Mouse (Mus musculus): ENCODE data around the gene Olfr961. TPM values are rescaled to one million over a fixed set of nuclear protein-coding genes. Genes with fewer than 3 reads are reported as not detected.

The Olfr961 gene
- polyA plus RNA-seq, 1 experiment: not detected

- H3K9ac ChIP-seq (ENCODE audit: low read depth, poor library complexity, severe bottlenecking): no peak within 1 kb of the TSS
Observed at GRCm38 (mm10) chr9:39610355-39610754, 34.5 kb upstream of the Olfr961 start, which contains the start of gene Olfr148. Gene Olfr148 (plus strand): TSS chr9:39610655.

DNA sequence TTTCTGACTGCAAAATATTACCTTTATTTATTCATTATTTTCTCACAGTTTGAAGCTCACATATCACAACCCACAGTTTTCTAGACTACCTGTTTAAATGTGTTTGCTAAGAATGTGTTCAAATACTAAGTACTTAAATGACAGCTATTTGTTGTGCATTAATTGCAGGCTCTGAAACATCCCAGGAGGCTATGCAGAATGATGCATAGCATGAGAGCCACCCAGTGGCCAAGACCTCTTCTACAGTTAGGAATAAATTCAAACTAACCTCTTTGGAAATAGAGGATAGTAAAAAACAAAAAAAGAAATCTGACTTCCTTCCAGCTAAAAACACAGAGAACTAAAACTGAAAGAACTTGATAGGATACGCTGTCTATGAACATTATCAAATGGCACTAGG is 32.9 kb upstream of the Olfr961 start:
- Histone ChIP-seq H3K4me1 (ENCODE audit: control insufficient read depth, insufficient read depth, low read length) (no peaks in the 10 kb centered on the region), H3K9ac (ENCODE audit: low read depth, poor library complexity, severe bottlenecking) (no peak overlapping the region), H3K9me3 (replicated peaks; ENCODE audit: control insufficient read depth, insufficient read depth, low read length, poor library complexity, severe bottlenecking) (no peaks in the 10 kb centered on the region), H3K4me3 (ENCODE audit: low read depth, low read length) (no peak overlapping the region), H3K36me3 (ENCODE audit: control insufficient read depth, insufficient read depth, low read length, poor library complexity, severe bottlenecking) (no peaks in the 10 kb centered on the region), H3K27ac (ENCODE audit: insufficient read depth, low read length) (no peak overlapping the region), H3K27me3 (ENCODE audit: control insufficient read depth, insufficient read depth, low read length, poor library complexity, severe bottlenecking) (no peaks in the 10 kb centered on the region)
- no peak for TF ChIP-seq CTCF (IDR thresholded peaks at IDR 0.05; ENCODE audit: low read depth, low read length)
- no peak for TF ChIP-seq EP300 (IDR thresholded peaks at IDR 0.05; ENCODE audit: insufficient read depth, low read depth, low read length)
- no peak for TF ChIP-seq POLR2A (IDR thresholded peaks at IDR 0.05; ENCODE audit: insufficient read depth, low read length)

More at GRCm38 (mm10) chr9:39610355-39610754, 34.5 kb upstream of the Olfr961 start, which contains the start of gene Olfr148:
- H3K9me3 ChIP-seq (replicated peaks; ENCODE audit: control insufficient read depth, insufficient read depth, low read length, poor library complexity, severe bottlenecking): no peaks in the 10 kb centered on the region
- no peaks in the 10 kb centered on the region for H3K27me3 ChIP-seq (ENCODE audit: control insufficient read depth, insufficient read depth, low read length, poor library complexity, severe bottlenecking)
- no peaks in the 10 kb centered on the region for H3K4me1 ChIP-seq (ENCODE audit: control insufficient read depth, insufficient read depth, low read length)
- no peak within 1 kb of the TSS for H3K27ac ChIP-seq (ENCODE audit: insufficient read depth, low read length)
- TF ChIP-seq EP300 (IDR thresholded peaks at IDR 0.05; ENCODE audit: insufficient read depth, low read depth, low read length) (no peak), POLR2A (IDR thresholded peaks at IDR 0.05; ENCODE audit: insufficient read depth, low read length) (no peak), CTCF (IDR thresholded peaks at IDR 0.05; ENCODE audit: low read depth, low read length) (no peak)
- no peaks in the 10 kb centered on the region for H3K36me3 ChIP-seq (ENCODE audit: control insufficient read depth, insufficient read depth, low read length, poor library complexity, severe bottlenecking)
- H3K4me3 ChIP-seq (ENCODE audit: low read depth, low read length): no peak within 1 kb of the TSS

DNA sequence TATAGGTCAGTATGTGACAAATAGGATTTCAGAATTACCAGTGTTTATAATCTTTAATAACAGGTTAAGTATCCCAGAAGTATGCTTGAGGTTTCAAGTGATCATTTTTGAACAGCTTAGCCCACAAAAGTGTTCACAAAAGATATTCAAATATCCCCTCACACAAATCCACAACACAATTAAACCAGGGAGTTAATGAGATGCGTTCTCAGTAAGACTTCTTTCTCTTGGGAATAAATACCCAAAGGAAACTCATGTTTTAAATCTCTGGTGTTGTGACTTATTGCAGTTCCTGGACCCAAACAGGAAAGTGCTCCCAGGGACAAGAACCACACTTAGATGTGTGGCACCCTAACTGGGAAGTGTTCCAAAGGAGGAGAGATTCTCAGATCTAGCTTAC is 23.8 kb upstream of the Olfr961 start, which contains the start of gene Olfr960:
Gene Olfr960 (plus strand): TSS at position 301 of the 400 bp plus-strand sequence.
- Histone ChIP-seq H3K4me3 (ENCODE audit: low read depth, low read length) (no peak within 1 kb of the TSS), H3K9ac (ENCODE audit: low read depth, poor library complexity, severe bottlenecking) (no peak within 1 kb of the TSS), H3K9me3 (replicated peaks; ENCODE audit: control insufficient read depth, insufficient read depth, low read length, poor library complexity, severe bottlenecking) (no peaks in the 10 kb centered on the region), H3K27me3 (ENCODE audit: control insufficient read depth, insufficient read depth, low read length, poor library complexity, severe bottlenecking) (no peaks in the 10 kb centered on the region), H3K4me1 (ENCODE audit: control insufficient read depth, insufficient read depth, low read length) (no peaks in the 10 kb centered on the region), H3K36me3 (ENCODE audit: control insufficient read depth, insufficient read depth, low read length, poor library complexity, severe bottlenecking) (no peaks in the 10 kb centered on the region), H3K27ac (ENCODE audit: insufficient read depth, low read length) (no peak within 1 kb of the TSS)
- TF ChIP-seq POLR2A (IDR thresholded peaks at IDR 0.05; ENCODE audit: insufficient read depth, low read length): no peak
- no peak for TF ChIP-seq EP300 (IDR thresholded peaks at IDR 0.05; ENCODE audit: insufficient read depth, low read depth, low read length)
- no peak for TF ChIP-seq CTCF (IDR thresholded peaks at IDR 0.05; ENCODE audit: low read depth, low read length)

DNA sequence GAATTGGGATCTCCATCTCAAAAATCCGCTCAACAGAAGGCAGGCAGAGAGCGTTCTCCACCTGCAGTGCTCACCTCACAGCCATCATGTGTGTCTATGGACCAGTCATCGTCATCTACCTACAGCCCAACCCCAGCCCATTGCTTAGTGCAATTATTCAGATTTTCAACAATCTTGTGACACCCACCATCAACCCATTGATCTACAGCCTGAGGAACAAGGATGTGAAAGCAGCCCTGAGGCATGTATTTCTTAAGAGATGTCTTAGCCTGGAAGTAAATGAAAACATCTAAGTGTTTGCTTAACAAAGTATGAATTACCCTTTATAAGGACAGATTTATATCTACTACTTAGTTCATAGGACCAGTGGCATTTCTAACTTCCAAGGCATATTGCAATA is 21.1 kb upstream of the Olfr961 start:
- Histone ChIP-seq H3K9me3 (replicated peaks; ENCODE audit: control insufficient read depth, insufficient read depth, low read length, poor library complexity, severe bottlenecking) (no peaks in the 10 kb centered on the region), H3K4me3 (ENCODE audit: low read depth, low read length) (no peak overlapping the region), H3K27ac (ENCODE audit: insufficient read depth, low read length) (no peak overlapping the region), H3K9ac (ENCODE audit: low read depth, poor library complexity, severe bottlenecking) (no peak overlapping the region), H3K4me1 (ENCODE audit: control insufficient read depth, insufficient read depth, low read length) (no peaks in the 10 kb centered on the region), H3K27me3 (ENCODE audit: control insufficient read depth, insufficient read depth, low read length, poor library complexity, severe bottlenecking) (no peaks in the 10 kb centered on the region), H3K36me3 (ENCODE audit: control insufficient read depth, insufficient read depth, low read length, poor library complexity, severe bottlenecking) (no peaks in the 10 kb centered on the region)
- no peak for TF ChIP-seq EP300 (IDR thresholded peaks at IDR 0.05; ENCODE audit: insufficient read depth, low read depth, low read length)
- no peak for TF ChIP-seq POLR2A (IDR thresholded peaks at IDR 0.05; ENCODE audit: insufficient read depth, low read length)
- no peak for TF ChIP-seq CTCF (IDR thresholded peaks at IDR 0.05; ENCODE audit: low read depth, low read length)

DNA sequence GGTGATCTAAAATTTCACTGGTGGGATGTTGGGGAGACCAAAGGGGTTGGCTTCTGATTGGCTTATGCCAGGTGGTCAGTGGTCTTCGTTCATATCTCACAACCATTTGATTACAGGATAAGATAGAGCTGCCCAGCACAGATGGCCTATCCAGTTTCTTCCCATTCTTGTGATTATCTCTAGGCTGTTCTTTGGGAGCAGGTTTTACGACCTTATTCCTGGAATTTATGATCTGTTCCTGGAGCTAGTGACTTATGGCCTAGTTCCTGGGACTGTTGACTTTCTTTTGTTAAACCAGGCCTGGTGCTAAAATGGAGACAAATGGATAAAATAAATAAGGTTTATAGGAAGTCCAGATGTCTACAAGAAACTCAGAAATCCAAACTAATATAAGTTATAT is 20.2 kb upstream of the Olfr961 start:
- TF ChIP-seq EP300 (IDR thresholded peaks at IDR 0.05; ENCODE audit: insufficient read depth, low read depth, low read length) (no peak), POLR2A (IDR thresholded peaks at IDR 0.05; ENCODE audit: insufficient read depth, low read length) (no peak), CTCF (IDR thresholded peaks at IDR 0.05; ENCODE audit: low read depth, low read length) (no peak)
- Histone ChIP-seq H3K27me3 (ENCODE audit: control insufficient read depth, insufficient read depth, low read length, poor library complexity, severe bottlenecking) (no peaks in the 10 kb centered on the region), H3K36me3 (ENCODE audit: control insufficient read depth, insufficient read depth, low read length, poor library complexity, severe bottlenecking) (no peaks in the 10 kb centered on the region), H3K27ac (ENCODE audit: insufficient read depth, low read length) (no peak overlapping the region), H3K4me1 (ENCODE audit: control insufficient read depth, insufficient read depth, low read length) (no peaks in the 10 kb centered on the region), H3K9ac (ENCODE audit: low read depth, poor library complexity, severe bottlenecking) (no peak overlapping the region), H3K9me3 (replicated peaks; ENCODE audit: control insufficient read depth, insufficient read depth, low read length, poor library complexity, severe bottlenecking) (no peaks in the 10 kb centered on the region), H3K4me3 (ENCODE audit: low read depth, low read length) (no peak overlapping the region)

DNA sequence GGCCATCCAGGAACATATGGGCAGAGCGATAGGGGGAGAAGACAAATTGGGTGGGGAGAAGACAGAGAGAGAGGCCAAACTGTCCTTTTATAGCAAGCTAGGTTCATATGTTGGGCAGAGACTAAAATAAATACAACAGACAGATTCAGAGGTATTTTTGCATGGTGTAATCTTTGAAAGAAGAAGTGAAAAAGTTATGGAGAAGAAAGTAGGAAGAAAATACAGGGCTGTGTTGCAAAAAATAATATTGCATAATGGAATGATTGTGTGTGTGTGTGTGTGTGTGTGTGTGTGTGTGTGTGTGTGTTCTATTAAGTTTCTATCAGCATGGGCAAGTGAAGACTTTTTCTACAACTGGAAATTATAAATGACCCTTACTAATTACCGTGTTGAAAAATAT is 15.8 kb upstream of the Olfr961 start:
- H3K9ac ChIP-seq (ENCODE audit: low read depth, poor library complexity, severe bottlenecking): no peak overlapping the region
- no peak for TF ChIP-seq CTCF (IDR thresholded peaks at IDR 0.05; ENCODE audit: low read depth, low read length)
- no peak overlapping the region for H3K4me3 ChIP-seq (ENCODE audit: low read depth, low read length)
- no peaks in the 10 kb centered on the region for H3K36me3 ChIP-seq (ENCODE audit: control insufficient read depth, insufficient read depth, low read length, poor library complexity, severe bottlenecking)
- no peaks in the 10 kb centered on the region for H3K9me3 ChIP-seq (replicated peaks; ENCODE audit: control insufficient read depth, insufficient read depth, low read length, poor library complexity, severe bottlenecking)
- no peak overlapping the region for H3K27ac ChIP-seq (ENCODE audit: insufficient read depth, low read length)
- no peaks in the 10 kb centered on the region for H3K27me3 ChIP-seq (ENCODE audit: control insufficient read depth, insufficient read depth, low read length, poor library complexity, severe bottlenecking)
- H3K4me1 ChIP-seq (ENCODE audit: control insufficient read depth, insufficient read depth, low read length): no peaks in the 10 kb centered on the region

Data from ES-Bruce4 (cell line).